Mouse (Mus musculus) Patski (cell line): ENCODE measurements at regions not wholly inside any gene's neighbourhood (a gene's known extent, or its start where the extent isn't known, plus 50 kb on each side); places are given as distances from the start of the nearest gene placed in this dataset.

ENCODE experiments used
- ATAC-seq: fragments of 100-300 bp; one replicate; pipeline ENCODE4 v1.8.0; 2021
- CTCF ChIA-PET: fragments of 350-600 bp; sonication (Branson Sonifier 250); formaldehyde crosslinking; loops from one replicate; lab custom pipeline; 2022; ENCODE audit warnings: inconsistent platforms; lab: Charles Lee
- POLR2A ChIA-PET: fragments of 350-600 bp; sonication (Branson Sonifier 250); formaldehyde crosslinking; loops from one replicate; lab custom pipeline; 2022; ENCODE audit warnings: antibody characterized with exemption, inconsistent platforms; lab: Charles Lee
- DNase-seq: peaks from one replicate; pipeline ENCODE4 v3.0.0-alpha.2; 2011; ENCODE audit warnings: low read depth, low spot score
- H3K27me3 ChIP-seq: fragments of 371-371 bp; one replicate; pipeline ENCODE4 v1.5.1; 2021
- CTCF ChIP-seq: fragments of 100-300 bp; IDR thresholded peaks from one replicate; pipeline ENCODE4 v1.5.1; 2021
- in situ Hi-C: fragments of 300-500 bp; cut with MboI; formaldehyde crosslinking; loops from 3 replicates; pipeline ENCODE4 v1.11.1; 2018; ENCODE audit warnings: low pct_unique_long_range_greater_than_20kb, mixed read lengths

DNA sequence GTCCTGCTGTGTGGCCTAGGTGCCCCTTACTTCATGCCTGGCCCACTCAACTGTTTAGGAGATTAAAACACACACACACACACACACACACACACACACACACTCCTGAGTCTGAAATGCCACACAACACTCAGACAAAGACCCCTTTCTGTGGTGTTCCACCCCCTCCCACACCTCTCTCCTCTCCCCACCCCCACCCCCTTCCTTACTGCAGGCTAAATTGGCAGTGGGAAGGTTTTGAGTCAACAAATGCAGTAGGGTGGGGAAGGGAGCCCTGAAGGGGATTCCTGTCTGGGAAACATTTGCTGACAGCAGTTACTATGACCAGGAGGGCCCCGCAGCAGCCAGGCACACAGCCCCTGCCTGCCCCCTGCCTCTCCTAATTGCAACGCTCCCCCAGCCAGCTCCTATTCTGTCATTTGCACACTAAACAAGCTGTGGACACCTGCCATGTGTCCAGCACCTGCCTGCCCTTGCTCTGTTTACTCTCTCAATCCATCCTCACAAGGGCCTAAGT lies 69.5 kb downstream of the Ephb3 start:
- CTCF ChIA-PET, result no interaction called here
- TF ChIP-seq CTCF, result no peak
- ATAC-seq, result no peak
- POLR2A ChIA-PET, result interaction anchor here (1.1 kb wide), 1 partner anchor 35 kb away, joined by 3 read pairs; no protein-coding TSS in a partner anchor
- in situ Hi-C loops, result no loop called here
- no peak for DNase-seq
- no peaks in the 10 kb centered on the region for H3K27me3 ChIP-seq

DNA sequence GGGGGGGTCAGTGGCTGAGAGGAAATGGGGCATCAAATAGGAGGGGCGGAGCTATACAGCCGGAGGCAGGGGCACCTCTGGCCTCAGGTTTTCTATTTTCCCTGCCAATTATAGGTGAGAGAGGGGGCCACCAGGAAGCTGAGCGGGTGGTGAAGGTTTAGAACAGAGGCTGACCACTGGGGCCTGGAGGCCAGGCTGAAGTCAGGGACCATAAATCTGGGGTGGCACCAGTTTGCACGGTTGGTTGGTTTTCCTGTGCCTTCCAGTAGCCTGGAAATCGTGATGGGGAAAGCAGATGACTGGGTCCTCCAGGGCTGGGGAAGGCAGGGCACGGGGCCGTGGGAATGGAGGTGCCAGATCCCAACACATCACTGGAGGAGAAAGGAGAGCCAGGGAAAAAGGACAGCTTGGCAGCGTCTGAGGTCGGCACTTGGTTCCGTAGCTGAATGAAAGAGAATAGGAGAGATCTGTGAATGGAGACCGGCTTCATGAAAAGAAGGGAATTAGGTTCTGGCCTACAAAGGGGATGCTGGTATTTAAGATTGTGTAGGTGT lies 73.3 kb downstream of the Ephb3 start:
- ChIA-PET CTCF (no interaction called here), POLR2A (no interaction called here)
- in situ Hi-C loops, result no loop called here
- DNase-seq (no peak), ATAC-seq (no peak)
- TF ChIP-seq CTCF, result no peak
- no peaks in the 10 kb centered on the region for H3K27me3 ChIP-seq

DNA sequence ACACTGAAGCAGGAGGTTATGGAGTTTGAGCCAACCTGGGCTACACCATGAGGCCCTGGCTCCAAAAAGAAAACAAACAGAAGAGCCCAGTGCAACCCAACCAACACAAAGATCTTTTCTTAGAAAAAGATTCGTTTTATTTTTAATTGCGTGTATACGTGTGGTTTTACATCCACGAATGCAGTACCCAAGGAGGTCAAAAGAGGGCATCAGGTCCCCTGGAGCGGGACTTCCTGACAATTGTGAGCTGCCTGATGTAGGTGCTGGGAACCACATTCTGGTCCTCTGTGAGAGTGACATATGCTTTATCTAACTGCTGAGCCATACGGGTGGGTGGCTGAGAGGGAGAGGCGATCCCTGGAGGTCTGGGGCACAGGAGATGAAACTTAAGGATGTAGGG lies 73.8 kb downstream of the Ephb3 start:
- CTCF ChIA-PET, result no interaction called here
- in situ Hi-C loops, result no loop called here

DNA sequence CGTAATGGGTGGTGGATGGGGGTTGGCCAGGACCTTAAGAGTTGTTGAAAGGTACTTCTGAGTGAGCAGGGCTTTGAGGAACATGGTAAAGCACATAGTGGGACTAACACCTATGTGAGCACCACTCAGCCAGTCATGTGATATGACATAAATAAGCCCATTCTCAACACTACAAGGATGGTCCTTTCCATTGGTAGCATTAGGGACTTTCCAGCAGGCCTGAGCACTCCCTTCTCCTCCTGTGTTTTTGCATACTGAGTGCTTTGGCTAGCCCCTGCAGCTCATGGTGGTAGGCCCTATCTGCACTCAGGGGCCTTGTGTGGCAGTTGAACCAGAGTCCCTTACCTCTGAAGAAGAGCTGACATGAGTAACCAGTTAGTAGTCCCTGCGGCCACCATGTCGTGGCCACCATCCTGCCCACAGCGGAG lies 75.7 kb downstream of the Ephb3 start:
- no peak for ATAC-seq
- no peaks in the 10 kb centered on the region for H3K27me3 ChIP-seq
- ChIA-PET POLR2A (interaction anchor here (0.6 kb wide), 1 partner anchor 75 kb away, joined by 6 read pairs; no protein-coding TSS in a partner anchor), CTCF (no interaction called here)
- DNase-seq, result no peak
- no peak for TF ChIP-seq CTCF
- in situ Hi-C loops, result no loop called here

More for the DNA sequence above, 73.8 kb downstream of the Ephb3 start:
- POLR2A ChIA-PET, result no interaction called here
- ATAC-seq, result no peak
- H3K27me3 ChIP-seq, result no peaks in the 10 kb centered on the region
- no peak for TF ChIP-seq CTCF
- no peak for DNase-seq

DNA sequence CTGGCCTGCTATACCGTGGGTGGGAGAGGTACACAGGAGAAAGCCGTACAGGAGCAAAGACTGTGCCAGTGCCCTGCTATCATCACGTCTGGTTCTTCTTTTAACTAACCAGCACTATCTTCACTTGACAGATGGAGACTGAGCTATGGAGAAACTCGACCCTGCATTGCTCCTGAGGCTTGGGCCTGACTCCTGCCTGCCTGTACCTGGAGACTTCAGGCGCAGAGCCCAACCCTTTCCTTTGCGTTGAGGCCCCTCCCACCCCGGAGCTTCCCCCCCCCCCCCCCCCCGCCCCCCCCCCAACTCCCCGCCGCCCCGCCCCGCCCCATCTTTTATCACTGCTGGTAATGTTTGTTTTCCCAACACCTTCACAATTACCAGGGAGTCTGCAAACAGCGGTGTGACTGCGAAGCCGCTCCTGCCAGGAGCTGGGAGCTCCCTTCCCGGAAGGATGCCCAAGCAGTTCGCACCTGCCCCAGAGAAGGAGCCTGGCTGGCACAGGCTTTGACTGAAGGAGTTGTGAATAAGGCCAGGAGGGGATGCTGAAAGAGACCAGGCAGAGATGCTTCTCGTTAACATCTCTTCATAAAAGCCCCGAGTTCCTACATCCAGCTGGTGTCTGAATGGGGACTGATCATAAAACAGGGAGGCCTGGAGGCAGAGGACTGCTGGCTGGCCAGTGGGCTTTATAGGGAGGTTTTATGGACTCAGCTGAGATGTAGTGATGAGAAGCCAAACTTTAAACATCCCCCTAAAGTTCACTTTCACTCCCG lies 77.6 kb downstream of the Ephb3 start:
- no peaks in the 10 kb centered on the region for H3K27me3 ChIP-seq
- CTCF ChIA-PET, result no interaction called here
- in situ Hi-C loops, result no loop called here
- POLR2A ChIA-PET, result interaction anchor here (0.6 kb wide), 1 partner anchor 92 kb away, joined by 3 read pairs; no protein-coding TSS in a partner anchor
- no peak for ATAC-seq
- DNase-seq, result no peak
- no peak for TF ChIP-seq CTCF

DNA sequence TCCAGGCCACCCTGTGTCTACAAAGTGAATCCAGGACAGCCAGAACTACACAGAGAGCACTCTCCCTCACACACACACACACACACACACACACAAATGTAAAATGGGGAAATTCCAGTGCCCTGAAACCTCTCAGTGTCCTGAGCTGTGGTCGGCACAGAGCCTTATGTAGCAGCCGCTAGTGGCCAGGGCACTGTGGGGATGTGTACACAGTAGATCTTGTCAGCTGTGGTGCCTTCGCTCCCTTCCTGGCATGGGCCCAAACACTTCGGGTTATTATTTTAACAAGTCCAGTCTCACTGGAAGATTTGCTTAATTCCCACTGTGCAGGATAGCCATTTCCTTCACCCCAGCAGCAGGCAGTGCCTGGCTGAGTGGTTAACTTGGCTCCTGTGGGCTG lies 81.5 kb downstream of the Ephb3 start:
- ChIA-PET CTCF (no interaction called here), POLR2A (no interaction called here)
- TF ChIP-seq CTCF, result no peak
- no peaks in the 10 kb centered on the region for H3K27me3 ChIP-seq
- ATAC-seq (peak; percentile 50), DNase-seq (peak; percentile 55)
- in situ Hi-C loops, result no loop called here

DNA sequence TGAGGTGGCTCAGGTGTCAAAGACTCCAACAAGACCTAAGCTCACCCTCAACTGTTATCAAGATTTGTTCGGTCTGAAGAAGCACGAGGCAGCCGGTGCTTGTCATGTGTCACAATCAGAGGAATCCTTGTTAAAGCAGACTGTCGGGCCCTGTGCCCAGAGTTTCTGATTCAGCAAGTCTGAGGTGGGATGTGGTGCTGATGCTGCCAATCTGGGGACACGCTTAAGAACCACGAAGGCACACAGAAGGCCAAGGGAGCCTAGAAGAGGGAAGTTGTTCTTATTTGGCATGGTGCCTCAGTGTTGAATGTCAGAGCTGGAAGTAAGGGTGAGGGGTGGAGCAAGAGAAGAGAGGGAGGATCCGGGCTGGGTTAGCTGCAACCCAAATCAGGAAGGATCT lies 85.0 kb downstream of the Ephb3 start:
- ATAC-seq, result no peak
- TF ChIP-seq CTCF, result no peak
- DNase-seq, result no peak
- CTCF ChIA-PET, result interaction anchor here (0.7 kb wide), 1 partner anchor 41 kb away, joined by 3 read pairs; no protein-coding TSS in a partner anchor
- in situ Hi-C loops, result no loop called here
- POLR2A ChIA-PET, result no interaction called here
- H3K27me3 ChIP-seq, result no peaks in the 10 kb centered on the region

DNA sequence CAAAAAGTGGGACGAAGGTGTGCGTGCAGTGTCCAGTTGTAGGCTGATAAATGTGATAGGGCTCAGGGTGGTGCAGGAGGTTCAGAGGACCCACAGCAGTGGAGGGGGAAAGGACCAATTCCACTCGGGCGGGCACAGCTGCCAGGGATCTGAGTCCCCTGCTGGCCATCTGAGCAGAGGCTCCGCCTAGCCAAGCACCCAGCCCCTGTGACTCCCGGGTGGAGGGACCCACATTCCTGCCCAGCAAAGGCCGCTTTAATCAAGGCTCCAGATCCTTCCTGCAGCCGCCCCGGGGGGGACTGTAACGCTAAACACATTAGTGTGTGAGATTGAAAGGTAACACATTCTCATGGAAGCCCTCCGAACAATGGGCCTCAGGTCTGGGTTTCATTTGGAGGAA lies 88.5 kb downstream of the Ephb3 start:
- ChIA-PET POLR2A (no interaction called here), CTCF (no interaction called here)
- no peak for TF ChIP-seq CTCF
- DNase-seq (no peak), ATAC-seq (no peak)
- no peaks in the 10 kb centered on the region for H3K27me3 ChIP-seq
- in situ Hi-C loops, result no loop called here

DNA sequence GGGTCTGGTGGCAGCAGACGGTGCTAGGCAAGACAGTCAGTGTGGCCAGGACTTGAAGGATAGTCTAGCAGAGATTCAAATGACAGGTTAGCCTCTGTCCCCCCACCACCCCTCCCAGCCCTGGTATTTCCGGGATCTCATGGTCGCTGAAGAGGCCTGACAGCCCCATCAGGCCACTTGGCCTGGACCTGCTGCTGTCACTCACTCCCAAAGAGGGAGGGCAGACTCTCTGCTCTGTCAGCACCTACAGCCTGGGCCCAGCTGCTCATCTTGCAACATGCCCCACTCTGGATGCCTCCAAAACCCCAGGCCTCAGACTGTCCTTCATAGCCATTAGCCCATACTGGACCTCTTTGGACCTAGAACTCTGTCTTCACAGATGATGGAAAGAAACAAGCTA lies 89.0 kb downstream of the Ephb3 start:
- ChIA-PET POLR2A (no interaction called here), CTCF (no interaction called here)
- no peak for TF ChIP-seq CTCF
- in situ Hi-C loops, result no loop called here
- ATAC-seq (no peak), DNase-seq (no peak)
- H3K27me3 ChIP-seq, result no peaks in the 10 kb centered on the region

DNA sequence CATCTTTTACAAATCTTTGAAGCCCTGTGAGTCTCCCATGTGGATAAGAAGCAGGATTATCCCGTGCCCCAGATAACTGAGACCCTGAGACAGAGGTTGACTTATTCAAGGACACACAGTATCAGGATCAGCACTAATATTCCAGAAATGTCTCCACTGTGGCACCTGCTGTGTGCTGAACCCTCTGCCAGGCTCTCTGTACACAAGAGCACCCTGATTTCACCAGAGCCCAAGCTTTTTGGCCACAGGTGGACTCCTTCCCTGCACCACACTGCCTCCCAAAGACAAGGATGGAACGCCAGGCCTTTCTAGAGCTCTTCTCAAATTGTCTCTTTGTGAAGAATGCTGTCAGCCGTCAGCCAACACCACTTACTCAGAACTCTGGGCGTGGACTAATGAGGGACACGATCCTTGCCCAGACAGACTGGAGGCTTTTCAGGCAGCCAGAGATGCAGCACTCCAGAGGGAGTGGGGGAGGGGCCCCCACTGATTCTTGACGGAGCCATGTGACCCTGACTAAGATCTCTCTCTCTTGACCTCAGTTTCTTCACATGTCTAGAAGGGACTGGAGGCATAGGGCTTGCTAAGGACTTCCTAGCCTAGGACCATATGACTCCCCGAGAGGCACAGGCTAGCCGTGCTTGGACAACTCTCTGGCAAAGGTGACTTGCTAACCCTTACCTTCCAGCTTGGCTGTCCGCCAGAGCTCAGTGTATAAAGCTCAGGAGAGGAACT lies 90.3 kb downstream of the Ephb3 start:
- H3K27me3 ChIP-seq, result no peaks in the 10 kb centered on the region
- in situ Hi-C loops, result no loop called here
- DNase-seq, result no peak
- ATAC-seq, result no peak
- no peak for TF ChIP-seq CTCF
- ChIA-PET CTCF (no interaction called here), POLR2A (interaction anchor here (0.7 kb wide), 1 partner anchor 16 kb away, joined by 4 read pairs; no protein-coding TSS in a partner anchor)
